Mouse (Mus musculus) hindbrain, embryonic 12.5 days (tissue): ENCODE results near the gene Sc5d. TPM values are rescaled to one million over a fixed set of nuclear protein-coding genes. Genes with fewer than 3 reads are reported as not detected.

ENCODE experiments used
- ATAC-seq: fragments of 200-750 bp; cut with Nextera tagmentation; 2 replicates; pipeline ENCODE4 v1.8.0; 2017; ENCODE audit warnings: moderate TSS enrichment; ENCODE audit not compliant: low FRiP score
- H3K27ac ChIP-seq: fragments of 300-500 bp; sonication (generic); 2 replicates; pipeline ENCODE4 v1.5.1; 2016; ENCODE audit warnings: mild to moderate bottlenecking
- H3K27me3 ChIP-seq: fragments of 300-500 bp; sonication (generic); 2 replicates; pipeline ENCODE4 v1.6.1; 2016; ENCODE audit warnings: mild to moderate bottlenecking
- H3K36me3 ChIP-seq: fragments of 300-500 bp; sonication (generic); 2 replicates; pipeline ENCODE4 v1.6.1; 2016; ENCODE audit warnings: mild to moderate bottlenecking
- H3K4me1 ChIP-seq: fragments of 300-500 bp; sonication (generic); 2 replicates; pipeline ENCODE4 v1.6.1; 2016
- H3K4me2 ChIP-seq: fragments of 300-500 bp; sonication (generic); replicated peaks from 2 replicates; pipeline ENCODE4 v1.6.1; 2016; ENCODE audit warnings: mild to moderate bottlenecking
- H3K4me3 ChIP-seq: fragments of 300-500 bp; sonication (generic); 2 replicates; pipeline ENCODE4 v1.5.1; 2016; ENCODE audit warnings: mild to moderate bottlenecking
- H3K9ac ChIP-seq: fragments of 300-500 bp; sonication (generic); 2 replicates; pipeline ENCODE4 v1.6.1; 2016; ENCODE audit warnings: mild to moderate bottlenecking, moderate library complexity
- H3K9me3 ChIP-seq: fragments of 300-500 bp; sonication (generic); replicated peaks from 2 replicates; pipeline ENCODE4 v1.6.1; 2016; ENCODE audit warnings: mild to moderate bottlenecking
- WGBS: fragments of 180-500 bp; shearing (Covaris S2); methylation state at CpG from one replicate; pipeline ENCODE4 v1.1.7; 2016; 5-methylcytosine and 5-hydroxymethylcytosine counted together
- polyA plus RNA-seq: library from polyadenylated mRNA; unstranded; fragments of >200 nt; fragmentation: Nextera tagmentation; extraction: Ambion mirVana; gene quantifications from 2 replicates; pipeline ENCODE4 v1.2.1, GENCODE M21; 2016

Gene Sc5d
- polyA plus RNA-seq, 1 experiment from 2014 or later: 67.4 TPM

GRCm38 (mm10) chr9:42275027-42275760 lies 11.1 kb upstream of the Sc5d start:
- Histone ChIP-seq H3K36me3 (no peaks in the 10 kb centered on the region), H3K4me2 (no peak overlapping the region), H3K9ac (no peak overlapping the region), H3K4me1 (no peaks in the 10 kb centered on the region), H3K4me3 (no peak overlapping the region), H3K9me3 (no peaks in the 10 kb centered on the region), H3K27me3 (no peaks in the 10 kb centered on the region), H3K27ac (no peak overlapping the region)
- no peak for ATAC-seq
- WGBS: 61% methylated on average over 13 of the region's 13 CpGs

GRCm38 (mm10) chr9:42273682-42274296 lies 9.7 kb upstream of the Sc5d start:
- no peak for ATAC-seq

GRCm38 (mm10) chr9:42273174-42273573 lies 9.1 kb upstream of the Sc5d start:
- Histone ChIP-seq H3K9me3 (no peaks in the 10 kb centered on the region), H3K9ac (no peak overlapping the region), H3K27ac (no peak overlapping the region), H3K4me2 (no peak overlapping the region), H3K27me3 (no peaks in the 10 kb centered on the region), H3K4me1 (no peaks in the 10 kb centered on the region), H3K4me3 (no peak overlapping the region), H3K36me3 (no peaks in the 10 kb centered on the region)
- 88% methylated on average over 3 of the region's 3 CpGs for WGBS
- ATAC-seq: no peak

More at GRCm38 (mm10) chr9:42273682-42274296, 9.7 kb upstream of the Sc5d start:
- Histone ChIP-seq H3K27ac (no peak overlapping the region), H3K9me3 (no peaks in the 10 kb centered on the region), H3K4me1 (no peaks in the 10 kb centered on the region), H3K9ac (no peak overlapping the region), H3K27me3 (no peaks in the 10 kb centered on the region), H3K4me3 (no peak overlapping the region), H3K4me2 (no peak overlapping the region), H3K36me3 (no peaks in the 10 kb centered on the region)
- WGBS: 94% methylated on average over 6 of the region's 6 CpGs

GRCm38 (mm10) chr9:42272690-42273089 lies 8.6 kb upstream of the Sc5d start:
- no peak overlapping the region for H3K4me2 ChIP-seq
- H3K9ac ChIP-seq: no peak overlapping the region
- H3K9me3 ChIP-seq: no peaks in the 10 kb centered on the region
- H3K27me3 ChIP-seq: no peaks in the 10 kb centered on the region
- ATAC-seq: no peak
- H3K36me3 ChIP-seq: no peaks in the 10 kb centered on the region
- H3K27ac ChIP-seq: no peak overlapping the region
- H3K4me3 ChIP-seq: no peak overlapping the region
- no peaks in the 10 kb centered on the region for H3K4me1 ChIP-seq
- 78% methylated on average over 4 of the region's 4 CpGs for WGBS

- WGBS: 88% methylated on average over 5 of the region's 5 CpGs
- H3K4me3 ChIP-seq: no peak overlapping the region
- no peak for ATAC-seq
Measured at GRCm38 (mm10) chr9:42271456-42271855, 7.4 kb upstream of the Sc5d start.

GRCm38 (mm10) chr9:42270617-42271016 lies 6.6 kb upstream of the Sc5d start:
- H3K9me3 ChIP-seq: no peaks in the 10 kb centered on the region
- no peak overlapping the region for H3K27ac ChIP-seq
- no peak overlapping the region for H3K4me3 ChIP-seq
- no peak overlapping the region for H3K4me2 ChIP-seq
- no peak overlapping the region for H3K9ac ChIP-seq
- H3K36me3 ChIP-seq: no peaks in the 10 kb centered on the region
- H3K4me1 ChIP-seq: no peaks in the 10 kb centered on the region
- ATAC-seq: no peak
- no peaks in the 10 kb centered on the region for H3K27me3 ChIP-seq
- 95% methylated on average over 3 of the region's 3 CpGs for WGBS

More at GRCm38 (mm10) chr9:42271456-42271855, 7.4 kb upstream of the Sc5d start:
- Histone ChIP-seq H3K4me1 (no peaks in the 10 kb centered on the region), H3K4me2 (no peak overlapping the region), H3K27ac (no peak overlapping the region), H3K36me3 (no peaks in the 10 kb centered on the region), H3K9me3 (no peaks in the 10 kb centered on the region), H3K27me3 (no peaks in the 10 kb centered on the region), H3K9ac (no peak overlapping the region)

GRCm38 (mm10) chr9:42270081-42270480 lies 6.0 kb upstream of the Sc5d start:
- no peak overlapping the region for H3K4me3 ChIP-seq
- H3K9me3 ChIP-seq: no peaks in the 10 kb centered on the region
- no peaks in the 10 kb centered on the region for H3K27me3 ChIP-seq
- no peak overlapping the region for H3K4me2 ChIP-seq
- no peak overlapping the region for H3K9ac ChIP-seq
- H3K36me3 ChIP-seq: no peaks in the 10 kb centered on the region
- 85% methylated on average over 5 of the region's 5 CpGs for WGBS
- no peak overlapping the region for H3K27ac ChIP-seq
- ATAC-seq: no peak
- peaks cover 2% of the 10 kb centered on the region; the same call in 1 of the 2 replicates for H3K4me1 ChIP-seq

GRCm38 (mm10) chr9:42268371-42268770 lies 4.3 kb upstream of the Sc5d start:
- no peak for ATAC-seq

GRCm38 (mm10) chr9:42265309-42265708 lies 1.3 kb upstream of the Sc5d start:
- Histone ChIP-seq H3K36me3 (0 out of 2 replicates have a peak, but pooled peaks cover 3% of the 10 kb centered on the region), H3K9ac (no peak overlapping the region), H3K27me3 (no peaks in the 10 kb centered on the region), H3K9me3 (no peaks in the 10 kb centered on the region), H3K4me3 (no peak overlapping the region), H3K4me2 (peak overlapping the region; percentile 72; the same call in 1 of the 2 replicates), H3K4me1 (peaks cover 23% of the 10 kb centered on the region), H3K27ac (no peak overlapping the region)
- 94% methylated on average over 4 of the region's 4 CpGs for WGBS
- no peak for ATAC-seq

More at GRCm38 (mm10) chr9:42268371-42268770, 4.3 kb upstream of the Sc5d start:
- Histone ChIP-seq H3K9me3 (no peaks in the 10 kb centered on the region), H3K36me3 (no peaks in the 10 kb centered on the region), H3K4me2 (no peak overlapping the region), H3K4me1 (peaks cover 5% of the 10 kb centered on the region), H3K27me3 (no peaks in the 10 kb centered on the region), H3K27ac (no peak overlapping the region), H3K4me3 (no peak overlapping the region), H3K9ac (no peak overlapping the region)
- WGBS: 78% methylated on average over 5 of the region's 5 CpGs

- no peaks in the 10 kb centered on the region for H3K9me3 ChIP-seq
- peak; percentile 66; the same call in 1 of the 2 replicates for ATAC-seq
- peak overlapping the region; percentile 89 for H3K4me3 ChIP-seq
- H3K27ac ChIP-seq: peak overlapping the region; percentile 91
- H3K9ac ChIP-seq: peak overlapping the region; percentile 92
- peaks cover 23% of the 10 kb centered on the region for H3K4me1 ChIP-seq
- no peaks in the 10 kb centered on the region for H3K27me3 ChIP-seq
- peaks cover 13% of the 10 kb centered on the region for H3K36me3 ChIP-seq
- 0% methylated on average over 18 of the region's 18 CpGs for WGBS
- H3K4me2 ChIP-seq: peak overlapping the region; percentile 72
Measured at GRCm38 (mm10) chr9:42263709-42264111, 346 bp downstream of the Sc5d start.

GRCm38 (mm10) chr9:42260481-42260880 lies 3.6 kb downstream of the Sc5d start:
- 92% methylated on average over 5 of the region's 5 CpGs for WGBS
- peaks cover 43% of the 10 kb centered on the region for H3K36me3 ChIP-seq
- H3K4me2 ChIP-seq: no peak overlapping the region
- no peak overlapping the region for H3K4me3 ChIP-seq
- no peaks in the 10 kb centered on the region for H3K9me3 ChIP-seq
- H3K9ac ChIP-seq: no peak overlapping the region
- no peaks in the 10 kb centered on the region for H3K27me3 ChIP-seq
- peaks cover 23% of the 10 kb centered on the region for H3K4me1 ChIP-seq
- ATAC-seq: no peak
- H3K27ac ChIP-seq: no peak overlapping the region

- no peak for ATAC-seq
- Histone ChIP-seq H3K9ac (no peak overlapping the region), H3K27me3 (no peaks in the 10 kb centered on the region), H3K27ac (no peak overlapping the region), H3K4me1 (no peaks in the 10 kb centered on the region), H3K4me2 (no peak overlapping the region), H3K36me3 (peaks cover 3% of the 10 kb centered on the region; the same call in 1 of the 2 replicates), H3K9me3 (no peaks in the 10 kb centered on the region), H3K4me3 (no peak overlapping the region)
- 86% methylated on average over 6 of the region's 6 CpGs for WGBS
Measured at GRCm38 (mm10) chr9:42249112-42249511, 14.9 kb downstream of the Sc5d start.
